Mouse (Mus musculus): ENCODE results near the gene Krr1. TPM values are rescaled to one million over a fixed set of nuclear protein-coding genes. Genes with fewer than 3 reads are reported as not detected.
A peak's percentile ranks its signal among the peaks of the same experiment; 100 is the strongest.
"Not testable (repeated sequence)": the region's sequence is repeated elsewhere in the genome, so short reads cannot be mapped to it uniquely, and the experiment has no call there.

The Krr1 gene
- polyA plus RNA-seq, 1 experiment, result 10.5 TPM

- no peaks in the 10 kb centered on the region for H3K27me3 ChIP-seq (ENCODE audit: control insufficient read depth, insufficient read depth, insufficient read length)
- TF ChIP-seq E2F4 (IDR thresholded peaks at IDR 0.05; ENCODE audit: insufficient read depth), result no peak
- TF ChIP-seq POLR2A (IDR thresholded peaks at IDR 0.05; ENCODE audit: insufficient read length, low read depth), result no peak
- TF ChIP-seq REST (IDR thresholded peaks at IDR 0.05; ENCODE audit: insufficient read depth, insufficient read length), result no peak
- no peak for TF ChIP-seq TCF12 (IDR thresholded peaks at IDR 0.05; ENCODE audit: insufficient read depth, poor library complexity, severe bottlenecking)
- TF ChIP-seq TCF3 (IDR thresholded peaks at IDR 0.05; ENCODE audit: insufficient read length, low read depth), result no peak
- TF ChIP-seq USF1 (IDR thresholded peaks at IDR 0.05; ENCODE audit: low read depth), result no peak
- no peak for TF ChIP-seq POLR2AphosphoS2 (IDR thresholded peaks at IDR 0.05; ENCODE audit: insufficient read length, low read depth)
- TF ChIP-seq MYOD1 (IDR thresholded peaks at IDR 0.05; ENCODE audit: control insufficient read depth in 1 of 3, insufficient read length in 2 of 3, low read depth in 2 of 3), result no peak
- TF ChIP-seq SRF (IDR thresholded peaks at IDR 0.05; ENCODE audit: control insufficient read depth, insufficient read length, low read depth), result no peak
- TF ChIP-seq MAX (IDR thresholded peaks at IDR 0.05; ENCODE audit: low read depth), result no peak
- no peak for TF ChIP-seq CEBPB (IDR thresholded peaks at IDR 0.05; ENCODE audit: insufficient read depth, poor library complexity, severe bottlenecking)
- no peak for TF ChIP-seq MYOG (IDR thresholded peaks at IDR 0.05; ENCODE audit: control insufficient read depth in 1 of 3, insufficient read depth in 1 of 3, insufficient read length in 2 of 3, low read depth in 2 of 3)
These were observed 29.5 kb downstream of the Krr1 start for GRCm38 (mm10) chr10:112001756-112002520.

GRCm38 (mm10) chr10:112002544-112003215, 30.2 kb downstream of the Krr1 start, which contains the start of gene Glipr1:
Glipr1 (minus strand) TSS chr10:112002631.
- TF ChIP-seq POLR2AphosphoS2 (IDR thresholded peaks at IDR 0.05; ENCODE audit: insufficient read length, low read depth) (no peak), REST (IDR thresholded peaks at IDR 0.05; ENCODE audit: insufficient read depth, insufficient read length) (no peak), USF1 (IDR thresholded peaks at IDR 0.05; ENCODE audit: low read depth) (no peak), E2F4 (IDR thresholded peaks at IDR 0.05; ENCODE audit: insufficient read depth) (no peak), TCF3 (IDR thresholded peaks at IDR 0.05; ENCODE audit: insufficient read length, low read depth) (no peak), MAX (IDR thresholded peaks at IDR 0.05; ENCODE audit: low read depth) (no peak), SRF (IDR thresholded peaks at IDR 0.05; ENCODE audit: control insufficient read depth, insufficient read length, low read depth) (no peak), POLR2A (IDR thresholded peaks at IDR 0.05; ENCODE audit: insufficient read length, low read depth) (no peak), MYOG (IDR thresholded peaks at IDR 0.05; ENCODE audit: control insufficient read depth in 1 of 3, insufficient read depth in 1 of 3, insufficient read length in 2 of 3, low read depth in 2 of 3) (no peak), CEBPB (IDR thresholded peaks at IDR 0.05; ENCODE audit: insufficient read depth, poor library complexity, severe bottlenecking) (no peak), TCF12 (IDR thresholded peaks at IDR 0.05; ENCODE audit: insufficient read depth, poor library complexity, severe bottlenecking) (no peak), MYOD1 (IDR thresholded peaks at IDR 0.05; ENCODE audit: control insufficient read depth in 1 of 3, insufficient read length in 2 of 3, low read depth in 2 of 3) (no peak)
- Histone ChIP-seq H3K4me2 (ENCODE audit: low read depth) (peak within 1 kb of the TSS; percentile 10), H3ac (ENCODE audit: control insufficient read depth, insufficient read length) (no peak within 1 kb of the TSS)

More at GRCm38 (mm10) chr10:112001756-112002520, 29.5 kb downstream of the Krr1 start:
- Histone ChIP-seq H3K79me2 (ENCODE audit: control insufficient read depth, insufficient read depth) (no peaks in the 10 kb centered on the region), H3K36me3 (ENCODE audit: control insufficient read depth, insufficient read depth) (no peaks in the 10 kb centered on the region), H3ac (ENCODE audit: control insufficient read depth, insufficient read length) (no peak overlapping the region), H3K4me2 (ENCODE audit: low read depth) (peak overlapping the region; percentile 10), H3K4me3 (no peak overlapping the region)

GRCm38 (mm10) chr10:112009511-112009910, 37.0 kb downstream of the Krr1 start:
- H3K4me3 ChIP-seq, result not testable (repeated sequence)

More at GRCm38 (mm10) chr10:112002544-112003215, 30.2 kb downstream of the Krr1 start, which contains the start of gene Glipr1:
- Histone ChIP-seq H3K79me2 (ENCODE audit: control insufficient read depth, insufficient read depth) (no peaks in the 10 kb centered on the region), H3K27me3 (ENCODE audit: control insufficient read depth, insufficient read depth, insufficient read length) (no peaks in the 10 kb centered on the region), H3K4me3 (no peak within 1 kb of the TSS), H3K36me3 (ENCODE audit: control insufficient read depth, insufficient read depth) (no peaks in the 10 kb centered on the region)

GRCm38 (mm10) chr10:112023585-112023984, 51.1 kb downstream of the Krr1 start:
- TF ChIP-seq POLR2AphosphoS2 (IDR thresholded peaks at IDR 0.05; ENCODE audit: insufficient read length, low read depth), result no peak
- no peak for TF ChIP-seq TCF12 (IDR thresholded peaks at IDR 0.05; ENCODE audit: insufficient read depth, poor library complexity, severe bottlenecking)
- no peak for TF ChIP-seq REST (IDR thresholded peaks at IDR 0.05; ENCODE audit: insufficient read depth, insufficient read length)
- no peak for TF ChIP-seq MYOD1 (IDR thresholded peaks at IDR 0.05; ENCODE audit: control insufficient read depth in 1 of 3, insufficient read length in 2 of 3, low read depth in 2 of 3)
- no peak for TF ChIP-seq USF1 (IDR thresholded peaks at IDR 0.05; ENCODE audit: low read depth)
- TF ChIP-seq POLR2A (IDR thresholded peaks at IDR 0.05; ENCODE audit: insufficient read length, low read depth), result no peak
- TF ChIP-seq SRF (IDR thresholded peaks at IDR 0.05; ENCODE audit: control insufficient read depth, insufficient read length, low read depth), result no peak
- no peak for TF ChIP-seq MAX (IDR thresholded peaks at IDR 0.05; ENCODE audit: low read depth)
- TF ChIP-seq CEBPB (IDR thresholded peaks at IDR 0.05; ENCODE audit: insufficient read depth, poor library complexity, severe bottlenecking), result no peak
- TF ChIP-seq E2F4 (IDR thresholded peaks at IDR 0.05; ENCODE audit: insufficient read depth), result no peak
- no peak for TF ChIP-seq TCF3 (IDR thresholded peaks at IDR 0.05; ENCODE audit: insufficient read length, low read depth)
- TF ChIP-seq MYOG (IDR thresholded peaks at IDR 0.05; ENCODE audit: control insufficient read depth in 1 of 3, insufficient read depth in 1 of 3, insufficient read length in 2 of 3, low read depth in 2 of 3), result no peak
- Histone ChIP-seq H3K4me3 (no peak overlapping the region), H3K79me2 (ENCODE audit: control insufficient read depth, insufficient read depth) (no peaks in the 10 kb centered on the region), H3K4me2 (ENCODE audit: low read depth) (no peak overlapping the region), H3ac (ENCODE audit: control insufficient read depth, insufficient read length) (no peak overlapping the region), H3K36me3 (ENCODE audit: control insufficient read depth, insufficient read depth) (no peaks in the 10 kb centered on the region), H3K27me3 (ENCODE audit: control insufficient read depth, insufficient read depth, insufficient read length) (peaks cover 4% of the 10 kb centered on the region)

More at GRCm38 (mm10) chr10:112009511-112009910, 37.0 kb downstream of the Krr1 start:
- H3K27me3 ChIP-seq (ENCODE audit: control insufficient read depth, insufficient read depth, insufficient read length); H3K4me2 ChIP-seq (ENCODE audit: low read depth); H3K79me2 ChIP-seq (ENCODE audit: control insufficient read depth, insufficient read depth); H3ac ChIP-seq (ENCODE audit: control insufficient read depth, insufficient read length); H3K36me3 ChIP-seq (ENCODE audit: control insufficient read depth, insufficient read depth): not testable (repeated sequence)

GRCm38 (mm10) chr10:112028689-112029088, 56.2 kb downstream of the Krr1 start:
- H3K36me3 ChIP-seq (ENCODE audit: control insufficient read depth, insufficient read depth); H3ac ChIP-seq (ENCODE audit: control insufficient read depth, insufficient read length); H3K79me2 ChIP-seq (ENCODE audit: control insufficient read depth, insufficient read depth); H3K27me3 ChIP-seq (ENCODE audit: control insufficient read depth, insufficient read depth, insufficient read length); H3K4me3 ChIP-seq; H3K4me2 ChIP-seq (ENCODE audit: low read depth): not testable (repeated sequence)
